Mouse (Mus musculus): ENCODE results near the gene Pla2g1b.
"Not testable (repeated sequence)": the region's sequence is repeated elsewhere in the genome, so short reads cannot be mapped to it uniquely, and the experiment has no call there.

Gene Pla2g1b

GRCm38 (mm10) chr5:115465642-115466420 is at the start of gene Pla2g1b:
Gene Pla2g1b, plus strand, starts transcription at chr5:115466262.
- no peak for DNase-seq (ENCODE audit: low spot score in 2 of 2)

GRCm38 (mm10) chr5:115428831-115429358 is 37.2 kb upstream of the Pla2g1b start:
- DNase-seq (ENCODE audit: low spot score in 2 of 2), result no peak

GRCm38 (mm10) chr5:115429359-115430186 is 36.5 kb upstream of the Pla2g1b start, which contains the start of gene Msi1:
Gene Msi1, plus strand, starts transcription at chr5:115429599.
- no peak for DNase-seq (ENCODE audit: low spot score in 2 of 2)

DNA sequence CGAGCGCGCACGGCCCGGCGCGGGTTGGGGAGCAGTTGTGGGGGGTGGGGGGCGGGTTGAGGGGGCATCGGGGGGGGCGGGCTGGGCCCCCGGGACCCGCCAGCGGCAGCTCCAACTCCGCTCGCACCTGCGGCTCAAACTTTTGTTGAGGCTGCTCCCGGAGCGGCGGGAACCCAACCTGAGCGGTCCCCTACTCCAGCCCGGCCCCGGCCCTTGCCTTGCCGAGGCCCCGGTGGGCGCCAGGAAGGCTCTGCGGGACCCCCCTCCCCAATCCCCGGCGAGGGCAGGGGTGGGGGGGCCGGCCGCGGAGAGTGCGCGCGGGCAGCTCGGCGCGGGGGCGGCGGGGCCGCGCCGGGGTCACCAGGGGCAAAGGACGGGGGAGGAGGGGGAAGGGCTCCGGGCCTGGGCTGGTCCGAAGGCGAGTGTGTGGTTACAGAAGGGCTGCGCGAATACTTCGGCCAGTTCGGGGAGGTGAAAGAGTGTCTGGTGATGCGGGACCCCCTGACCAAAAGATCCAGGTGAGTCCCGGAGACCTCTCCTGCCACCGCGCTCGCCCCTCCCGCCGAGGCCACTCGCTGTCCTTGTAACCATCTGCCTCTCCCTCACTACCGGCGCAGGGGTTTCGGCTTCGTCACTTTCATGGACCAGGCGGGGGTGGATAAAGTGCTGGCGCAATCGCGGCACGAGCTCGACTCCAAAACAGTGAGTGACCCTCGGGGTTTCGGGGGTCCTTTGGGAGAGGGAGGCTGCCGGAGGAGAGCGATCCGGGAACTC is 35.7 kb upstream of the Pla2g1b start:
- DNase-seq (ENCODE audit: low spot score in 2 of 2), result no peak

DNA sequence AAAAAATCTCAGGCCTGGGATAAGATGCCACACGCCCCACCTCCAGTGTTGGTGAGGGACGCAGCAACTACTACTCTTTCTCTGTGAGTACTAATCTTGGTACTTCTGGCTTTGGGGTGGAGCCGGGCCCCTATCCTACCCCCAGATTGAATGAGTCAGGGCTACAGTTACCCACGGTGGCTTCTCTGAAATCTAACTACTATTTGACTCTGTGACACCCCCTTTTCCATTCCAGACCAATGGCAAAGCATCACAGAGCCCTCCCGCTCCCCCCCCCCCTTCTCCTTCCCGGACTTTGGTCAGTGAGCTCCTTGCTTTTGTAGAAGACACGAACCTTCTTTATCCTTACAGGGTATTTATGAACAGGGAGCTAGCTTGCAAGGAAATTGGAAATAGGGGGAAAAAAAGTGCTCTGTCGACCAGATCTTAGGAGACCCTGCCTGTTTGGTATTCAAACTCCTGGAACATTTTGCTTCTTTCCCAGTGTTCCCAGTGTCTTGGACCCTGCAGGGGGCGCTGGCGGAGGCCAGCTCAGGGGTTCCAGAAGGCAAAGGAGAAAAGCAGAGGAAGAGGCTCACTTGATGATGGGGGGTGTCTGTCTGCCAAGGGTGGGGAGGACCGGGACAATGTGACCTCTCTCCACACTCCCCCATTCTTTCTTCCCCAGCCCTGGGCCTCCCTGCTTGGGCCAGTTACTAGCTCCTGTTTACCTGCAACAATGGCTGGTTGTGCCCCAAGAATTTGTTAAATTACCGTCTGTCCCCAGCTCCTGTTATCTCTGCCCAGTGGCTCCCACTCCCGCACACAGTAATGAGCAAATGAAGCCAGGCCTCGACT is 34.8 kb upstream of the Pla2g1b start:
- DNase-seq (ENCODE audit: low spot score in 2 of 2), result no peak

GRCm38 (mm10) chr5:115431898-115432259 is 34.2 kb upstream of the Pla2g1b start:
- no peak for DNase-seq (ENCODE audit: low spot score in 2 of 2)

DNA sequence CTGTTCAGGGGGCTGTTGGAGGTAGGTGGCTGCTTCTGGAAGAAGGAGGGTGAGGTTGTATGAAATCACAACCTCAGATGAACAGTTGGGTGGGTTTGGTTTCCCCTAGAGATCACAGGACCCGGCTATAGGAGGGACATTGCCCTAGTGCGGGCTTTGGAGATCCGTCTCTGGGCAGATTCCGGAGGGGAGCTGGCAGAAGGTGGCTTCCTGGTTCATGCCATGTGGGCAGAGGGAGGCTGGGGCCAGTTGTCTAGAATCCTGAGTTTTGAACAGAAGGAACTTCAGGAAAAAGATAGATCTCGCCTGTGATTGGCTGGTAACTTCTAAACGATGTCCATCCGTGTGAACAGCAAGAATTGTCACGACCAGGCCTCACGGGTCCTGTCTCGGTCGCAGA is 33.7 kb upstream of the Pla2g1b start:
- DNase-seq (ENCODE audit: low spot score in 2 of 2), result no peak

GRCm38 (mm10) chr5:115433191-115433590 is 32.9 kb upstream of the Pla2g1b start:
- DNase-seq (ENCODE audit: low spot score in 2 of 2), result no peak

- no peak for DNase-seq (ENCODE audit: low spot score in 2 of 2)
Measured at GRCm38 (mm10) chr5:115434280-115434852, 31.7 kb upstream of the Pla2g1b start.

GRCm38 (mm10) chr5:115434853-115435754 is 31.0 kb upstream of the Pla2g1b start:
- DNase-seq (ENCODE audit: low spot score in 2 of 2), result no peak

DNA sequence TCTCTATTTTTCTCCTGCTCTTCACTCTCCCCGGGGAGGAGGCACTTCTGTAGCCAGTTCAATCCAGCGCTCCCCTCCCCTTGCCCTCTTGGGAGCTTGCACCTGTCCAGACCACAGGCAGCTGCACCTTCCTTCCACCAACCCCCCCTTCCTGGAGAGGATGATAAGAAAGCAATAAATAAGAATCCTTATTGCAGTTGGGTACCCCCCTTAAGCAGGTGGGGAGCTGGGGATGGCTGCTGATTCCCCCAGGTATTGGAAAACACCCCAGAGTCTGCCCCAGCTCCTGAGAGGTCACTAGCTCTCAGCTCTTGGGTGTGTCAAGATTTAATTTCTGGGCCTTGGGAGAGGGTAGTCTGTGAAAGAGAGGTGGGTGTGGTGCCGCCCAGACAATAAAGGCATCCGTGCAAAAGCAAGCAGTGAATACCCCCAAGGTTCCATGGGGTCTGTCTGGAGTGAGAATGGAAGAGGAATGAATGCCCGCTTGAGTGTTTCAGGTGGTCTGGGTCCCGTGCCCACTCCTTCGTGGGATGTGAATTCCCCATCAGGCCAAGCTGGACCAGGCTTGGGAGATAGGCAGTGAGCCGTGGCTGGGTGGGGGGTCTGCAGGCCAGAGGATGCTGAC is 30.2 kb upstream of the Pla2g1b start:
- no peak for DNase-seq (ENCODE audit: low spot score in 2 of 2)

DNA sequence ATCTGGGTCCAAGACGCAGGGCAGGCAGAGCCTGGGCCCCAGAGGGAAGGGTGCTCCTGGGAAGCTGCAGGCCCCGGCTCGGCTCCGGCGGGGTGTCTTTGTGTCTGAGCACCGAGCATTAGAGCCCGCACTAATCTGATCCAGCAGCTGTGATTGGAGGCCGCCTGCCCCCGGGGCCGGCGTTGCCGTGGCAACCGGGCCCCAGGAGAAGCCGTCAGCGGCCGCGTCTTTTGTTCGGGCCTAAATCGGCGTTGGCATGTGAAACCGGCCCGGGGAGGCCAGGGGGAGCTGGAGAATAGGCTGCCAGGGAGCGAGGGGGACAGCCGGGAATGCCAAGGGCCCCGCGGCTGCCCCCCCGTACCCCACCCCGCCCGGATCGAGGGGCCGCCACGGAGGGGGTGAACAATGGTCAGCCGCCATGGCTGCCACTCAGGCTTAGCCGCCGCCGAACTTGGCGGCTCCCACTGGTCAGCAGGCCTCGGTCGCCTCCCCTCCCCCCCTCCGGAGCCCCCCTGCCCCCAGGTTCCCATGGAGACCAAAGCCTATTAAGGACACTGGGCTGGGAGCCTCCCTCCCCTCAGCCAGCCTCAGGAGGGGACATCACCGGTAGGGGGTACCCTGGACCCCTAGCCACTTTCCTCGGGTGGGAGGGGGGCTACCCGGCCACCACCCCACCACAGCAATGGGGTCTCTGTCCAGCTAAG is 29.5 kb upstream of the Pla2g1b start:
- peak; percentile 86 to 89 for DNase-seq (ENCODE audit: low spot score in 2 of 2)

DNA sequence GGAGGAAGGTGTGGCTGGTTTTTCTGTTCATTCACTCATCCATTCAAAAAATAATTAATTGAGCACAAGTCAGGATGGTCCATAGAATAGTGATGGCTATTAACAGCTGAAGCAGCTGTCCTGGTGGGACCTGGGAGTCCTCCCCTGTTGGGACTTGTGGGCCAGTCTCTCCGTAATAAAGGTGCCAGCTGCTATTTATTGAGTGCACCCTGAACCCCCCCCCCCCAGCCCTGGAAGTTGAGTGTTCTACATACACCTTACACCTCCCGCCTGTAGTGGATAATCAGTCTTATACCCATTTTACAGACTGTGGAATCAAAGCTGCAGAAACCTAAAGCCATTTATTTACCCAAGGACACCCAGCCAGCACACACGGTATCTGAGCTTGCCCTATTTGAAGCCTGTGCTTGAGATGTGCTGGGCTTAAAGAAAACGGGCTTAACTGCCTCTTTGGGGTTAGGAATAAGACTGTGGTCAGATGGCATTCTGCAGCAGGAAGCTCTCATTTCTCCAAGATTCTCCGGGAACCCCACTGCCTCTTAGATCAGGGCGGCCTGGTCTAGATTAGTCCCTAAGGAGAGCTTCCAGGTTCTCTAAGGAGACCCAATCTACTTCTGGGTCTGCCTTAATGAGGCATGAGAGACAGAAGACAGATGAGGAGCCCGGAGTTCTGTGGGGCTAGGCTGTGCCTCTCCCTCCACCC is 28.7 kb upstream of the Pla2g1b start:
- DNase-seq (ENCODE audit: low spot score in 2 of 2), result no peak

- no peak for DNase-seq (ENCODE audit: low spot score in 2 of 2)
Measured at GRCm38 (mm10) chr5:115437945-115438315, 28.1 kb upstream of the Pla2g1b start.

GRCm38 (mm10) chr5:115438667-115439066 is 27.4 kb upstream of the Pla2g1b start:
- DNase-seq (ENCODE audit: low spot score in 2 of 2), result no peak

DNA sequence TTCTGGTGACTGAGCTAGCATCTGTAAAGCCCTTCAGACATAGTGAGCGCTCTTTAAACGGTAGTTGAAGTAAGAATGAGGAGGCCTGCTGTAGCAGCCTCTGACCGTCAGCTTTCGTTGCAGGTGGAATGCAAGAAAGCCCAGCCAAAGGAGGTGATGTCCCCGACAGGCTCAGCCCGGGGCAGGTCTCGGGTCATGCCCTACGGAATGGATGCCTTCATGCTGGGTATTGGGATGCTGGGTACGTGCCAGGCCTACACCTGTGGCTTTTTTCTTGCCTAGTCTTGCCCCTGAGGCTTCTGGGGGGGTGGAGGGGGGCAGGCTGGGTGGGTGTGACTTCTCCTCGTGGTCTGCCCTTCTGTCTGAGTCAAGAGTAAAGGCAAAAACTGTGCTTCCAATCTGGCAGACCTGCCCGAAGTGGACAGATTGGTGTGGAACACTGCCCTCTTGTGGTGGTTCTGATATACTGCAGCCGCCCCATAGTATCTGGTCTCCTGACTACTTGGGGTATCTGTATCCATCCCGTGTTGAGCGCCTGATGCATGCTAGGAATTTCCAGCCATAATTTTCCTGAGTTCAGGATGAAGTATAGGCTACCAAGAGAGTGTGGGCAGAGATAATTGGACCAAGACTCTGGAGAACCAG is 24.7 kb upstream of the Pla2g1b start:
- DNase-seq (ENCODE audit: low spot score in 2 of 2), result peak; percentile 84 to 86

- not testable (repeated sequence) for DNase-seq (ENCODE audit: low spot score in 2 of 2)
Measured at GRCm38 (mm10) chr5:115442663-115443062, 23.4 kb upstream of the Pla2g1b start.
